Mouse (Mus musculus) stomach, postnatal 0 days (tissue): Measurements from ENCODE around the gene 1700067K01Rik. TPM values are rescaled to one million over a fixed set of nuclear protein-coding genes. Genes with fewer than 3 reads are reported as not detected.
A peak's percentile ranks its signal among the peaks of the same experiment; 100 is the strongest.

Experiments used
- ATAC-seq: fragments of 200-750 bp; cut with Nextera tagmentation; 2 replicates; pipeline ENCODE4 v1.8.0; 2017; ENCODE audit not compliant: low FRiP score, low TSS enrichment
- DNase-seq: peaks from one replicate; pipeline ENCODE4 v3.0.0-alpha.2; 2016; ENCODE audit warnings: low spot score
- H3K27ac ChIP-seq: fragments of 300-500 bp; sonication (generic); replicated peaks from 2 replicates; pipeline ENCODE4 v1.5.1; 2014; ENCODE audit warnings: mild to moderate bottlenecking, control low read depth
- H3K27me3 ChIP-seq: fragments of 300-500 bp; sonication (generic); 2 replicates; pipeline ENCODE4 v1.6.1; 2014; ENCODE audit warnings: low read length; ENCODE audit not compliant: control insufficient read depth, insufficient read depth
- H3K36me3 ChIP-seq: fragments of 300-500 bp; sonication (generic); 2 replicates; pipeline ENCODE4 v1.6.1; 2014; ENCODE audit warnings: low read length, mixed read lengths; ENCODE audit not compliant: control insufficient read depth, insufficient read depth
- H3K4me1 ChIP-seq: fragments of 300-500 bp; sonication (generic); replicated peaks from 2 replicates; pipeline ENCODE4 v1.6.1; 2014; ENCODE audit warnings: antibody characterized with exemption; ENCODE audit not compliant: control insufficient read depth, insufficient read depth
- H3K4me2 ChIP-seq: fragments of 300-500 bp; sonication (generic); replicated peaks from 2 replicates; pipeline ENCODE4 v1.6.1; 2014; ENCODE audit warnings: low read depth, mild to moderate bottlenecking, control low read depth, moderate library complexity
- H3K4me3 ChIP-seq: fragments of 300-500 bp; sonication (generic); 2 replicates; pipeline ENCODE4 v1.5.1; 2014; ENCODE audit warnings: low read depth, low read length, control low read depth
- H3K9ac ChIP-seq: fragments of 300-500 bp; sonication (generic); 2 replicates; pipeline ENCODE4 v1.6.1; 2014; ENCODE audit warnings: mild to moderate bottlenecking, low read length, control low read depth, mixed read lengths
- H3K9me3 ChIP-seq: fragments of 300-500 bp; sonication (generic); 2 replicates; pipeline ENCODE4 v1.6.1; 2016; ENCODE audit warnings: low read length; ENCODE audit not compliant: control insufficient read depth
- CTCF ChIP-seq: IDR thresholded peaks from 2 replicates; pipeline ENCODE4 v1.5.1; 2016; ENCODE audit warnings: antibody characterized with exemption, low read depth, mild to moderate bottlenecking, moderate library complexity
- EP300 ChIP-seq: optimal IDR thresholded peaks from 2 replicates; pipeline ENCODE3; 2016; ENCODE audit warnings: antibody characterized with exemption
- WGBS: fragments of 180-500 bp; shearing (Covaris S2); extraction: QIAGEN DNeasy Blood & Tissue Kit; methylation state at CpG from one replicate; pipeline ENCODE4 v1.1.7; 2014; 5-methylcytosine and 5-hydroxymethylcytosine counted together
- microRNA counts: library from miRNA; unstranded; fragments of <30 nt; microRNA quantifications from one replicate; lab custom pipeline; 2015
- microRNA-seq: library from miRNA; unstranded; fragments of <30 nt; microRNA quantifications from one replicate; pipeline ENCODE4, GENCODE M21; 2016
- polyA plus RNA-seq: library from polyadenylated mRNA; unstranded; fragments of >200 nt; fragmentation: Nextera tagmentation; extraction: Ambion mirVana; gene quantifications from 2 replicates; pipeline ENCODE4 v1.2.1, GENCODE M21; 2015

Gene 1700067K01Rik
- polyA plus RNA-seq, 1 experiment from 2014 or later, result 0.36 TPM

DNA sequence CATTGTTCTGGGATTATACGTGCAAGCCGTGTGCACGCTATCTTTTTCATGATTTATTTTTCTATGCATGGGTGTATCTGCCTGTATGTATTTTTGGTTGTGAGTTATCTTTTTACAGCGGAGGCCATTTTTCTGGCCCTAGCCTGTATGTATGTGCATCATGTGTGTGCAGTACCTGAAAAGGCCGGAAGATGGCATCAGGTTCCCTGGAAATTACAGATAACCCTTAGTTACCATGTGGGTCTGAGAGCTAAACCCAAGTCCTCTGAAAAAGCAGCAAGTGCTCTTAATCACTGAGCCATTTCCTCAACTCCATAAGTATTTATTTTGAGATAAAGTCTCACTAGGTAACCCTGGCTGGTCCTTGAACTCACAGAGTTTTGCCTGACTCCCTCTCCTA lies 51.9 kb downstream of the 1700067K01Rik start:
- no peaks in the 10 kb centered on the region for H3K9me3 ChIP-seq
- 66% methylated on average over 5 of the region's 5 CpGs for WGBS
- DNase-seq, result no peak
- H3K36me3 ChIP-seq, result no peaks in the 10 kb centered on the region
- H3K4me1 ChIP-seq, result no peaks in the 10 kb centered on the region
- H3K4me3 ChIP-seq, result no peak overlapping the region
- TF ChIP-seq EP300 (no peak), CTCF (0 out of 2 replicates have a peak, but pooled peaks have one; percentile 10)
- H3K27me3 ChIP-seq, result no peaks in the 10 kb centered on the region
- H3K27ac ChIP-seq, result no peak overlapping the region
- no peak for ATAC-seq
- no peak overlapping the region for H3K4me2 ChIP-seq
- no peak overlapping the region for H3K9ac ChIP-seq

MicroRNA genes within 50 kb of the gene (microRNA counts, 519-probe panel; counts per million panel counts)
- microRNA mmu-miR-1199 (lab: Ali Mortazavi, UCI), result not detected

Small RNA genes lying within 50 kb of the gene (microRNA-seq; reads per million reads assigned to microRNA genes)
- gene Mir1199 (1.6 reads per million), gene Mir8111 (2.6 reads per million)

Other genes with a start within 250 kb of the 1700067K01Rik start
- 6.5 and 7.5 TPM in 2 replicates for gene Adgrl1, start 101.4 kb upstream of the 1700067K01Rik start, polyA plus RNA-seq
- 0.11 and 0.13 TPM in 2 replicates for gene Gm10644, start 46.3 kb upstream of the 1700067K01Rik start, polyA plus RNA-seq
- 14.1 and 16.6 TPM in 2 replicates for gene Asf1b, start 46.0 kb upstream of the 1700067K01Rik start, polyA plus RNA-seq
- gene Prkaca, start 28.5 kb upstream of the 1700067K01Rik start, polyA plus RNA-seq, result 62.4 and 63.1 TPM in 2 replicates
- 4.2 and 4.5 TPM in 2 replicates for gene Samd1, start 3.8 kb upstream of the 1700067K01Rik start, polyA plus RNA-seq
- gene 2210011C24Rik, start 10.7 kb downstream of the 1700067K01Rik start, polyA plus RNA-seq, result 5.8 and 6.1 TPM in 2 replicates
- 0.96 and 1.3 TPM in 2 replicates for gene Palm3, start 20.0 kb downstream of the 1700067K01Rik start, polyA plus RNA-seq
- gene Il27ra, start 41.1 kb downstream of the 1700067K01Rik start, polyA plus RNA-seq, result 0.40 and 0.44 TPM in 2 replicates
- gene Rln3, start 43.5 kb downstream of the 1700067K01Rik start, polyA plus RNA-seq, result 0.17 TPM in 1 of 2 replicates, not detected in the other
- gene Gm10643, start 63.6 kb downstream of the 1700067K01Rik start, polyA plus RNA-seq, result 0.96 and 1.2 TPM in 2 replicates
- 2.7 and 3.0 TPM in 2 replicates for gene Rfx1, start 65.3 kb downstream of the 1700067K01Rik start, polyA plus RNA-seq
- 4.1 and 4.4 TPM in 2 replicates for gene Dcaf15, start 103.3 kb downstream of the 1700067K01Rik start, polyA plus RNA-seq
- gene Podnl1, start 124.5 kb downstream of the 1700067K01Rik start, polyA plus RNA-seq, result 0.11 and 0.21 TPM in 2 replicates
- gene Cc2d1a, start 146.4 kb downstream of the 1700067K01Rik start, polyA plus RNA-seq, result 15.8 and 17.5 TPM in 2 replicates
- 0.28 and 0.40 TPM in 2 replicates for gene 4930432K21Rik, start 146.5 kb downstream of the 1700067K01Rik start, polyA plus RNA-seq
- gene Nanos3, start 183.7 kb downstream of the 1700067K01Rik start, polyA plus RNA-seq, result 2.0 and 4.4 TPM in 2 replicates
- 8.0 and 9.7 TPM in 2 replicates for gene Zswim4, start 235.6 kb downstream of the 1700067K01Rik start, polyA plus RNA-seq
- gene D8Ertd738e, start 248.2 kb downstream of the 1700067K01Rik start, polyA plus RNA-seq, result 299 and 309 TPM in 2 replicates